Mouse (Mus musculus) CH12.LX (cell line): ENCODE results near the gene Rasd2. TPM values are rescaled to one million over a fixed set of nuclear protein-coding genes. Genes with fewer than 3 reads are reported as not detected.

ENCODE experiments used
- DNase-seq: peaks from one replicate; pipeline ENCODE4 v3.0.0-alpha.2; 2013; ENCODE audit errors: extremely low read depth
- H3K27ac ChIP-seq: 2 replicates; pipeline ENCODE4 v1.5.1; 2012; ENCODE audit warnings: low read depth, mild to moderate bottlenecking, control low read depth, moderate library complexity; ENCODE audit not compliant: insufficient read depth
- H3K27me3 ChIP-seq: replicated peaks from 2 replicates; pipeline ENCODE3; 2012; ENCODE audit warnings: inconsistent platforms
- H3K36me3 ChIP-seq, 2 experiments: replicated peaks in 1 of 2; 2 replicates each; pipeline versions ENCODE3 to v1.6.1; 2012; ENCODE audit warnings: inconsistent platforms in 1 of 2, low read length in 1 of 2, mild to moderate bottlenecking in 1 of 2, mixed read lengths in 1 of 2, moderate library complexity in 1 of 2; ENCODE audit not compliant: control insufficient read depth in 1 of 2, insufficient read depth in 1 of 2
- H3K4me1 ChIP-seq, 2 experiments: 2 replicates each; pipeline ENCODE4 v1.6.1; 2012; ENCODE audit warnings: inconsistent platforms in 1 of 2, moderate library complexity in 1 of 2; ENCODE audit not compliant: insufficient read depth in 2 of 2, control insufficient read depth in 1 of 2
- H3K4me2 ChIP-seq: 2 replicates; pipeline ENCODE4 v1.6.1; 2012; ENCODE audit warnings: low read depth, mild to moderate bottlenecking, control low read depth; ENCODE audit not compliant: poor library complexity, insufficient read depth, severe bottlenecking
- H3K4me3 ChIP-seq, 3 experiments: fragments of 150-350 bp in 1 of 3; sonication (generic) in 1 of 3; replicated peaks in 1 of 3; 2 replicates each; pipeline versions ENCODE3 to v1.5.1; 2011 to 2012; ENCODE audit warnings: low read depth in 2 of 3, low read length in 2 of 3, mild to moderate bottlenecking in 2 of 3, moderate library complexity in 2 of 3, control low read depth in 1 of 3, improper control_type of control experiment in 1 of 3, inconsistent platforms in 1 of 3, mixed read lengths in 1 of 3; ENCODE audit not compliant: poor library complexity in 1 of 3
- H3K79me2 ChIP-seq: replicated peaks from 2 replicates; pipeline ENCODE4 v1.6.1; 2012; ENCODE audit warnings: mild to moderate bottlenecking, moderate library complexity; ENCODE audit not compliant: control insufficient read depth, poor library complexity, insufficient read depth, severe bottlenecking; ENCODE audit errors: extremely low read depth
- H3K9ac ChIP-seq: 2 replicates; pipeline ENCODE4 v1.6.1; 2012; ENCODE audit warnings: low read depth, mild to moderate bottlenecking, control low read depth, moderate library complexity; ENCODE audit not compliant: insufficient read depth
- H3K9me3 ChIP-seq: replicated peaks from 2 replicates; pipeline ENCODE3; 2012; ENCODE audit warnings: low read length, inconsistent platforms, mixed read lengths
- EP300 ChIP-seq: IDR thresholded peaks from 2 replicates; pipeline ENCODE4 v1.6.1; 2011; ENCODE audit warnings: low read length, improper control_type of control experiment
- GABPA ChIP-seq: IDR thresholded peaks from 2 replicates; pipeline ENCODE4 v1.6.1; 2012; ENCODE audit warnings: low read depth, low read length, improper control_type of control experiment, inconsistent platforms; ENCODE audit not compliant: insufficient replicate concordance
- HCFC1 ChIP-seq: IDR thresholded peaks from 2 replicates; pipeline ENCODE4 v1.6.1; 2012; ENCODE audit warnings: low read depth, mild to moderate bottlenecking, inconsistent platforms, low read length, improper control_type of control experiment
- KAT2A ChIP-seq: IDR thresholded peaks from 2 replicates; pipeline ENCODE4 v1.6.1; 2012; ENCODE audit warnings: low read length, improper control_type of control experiment, inconsistent platforms; ENCODE audit not compliant: insufficient replicate concordance
- MAFK ChIP-seq: IDR thresholded peaks from 2 replicates; pipeline ENCODE4 v1.6.1; 2011; ENCODE audit warnings: low read length, improper control_type of control experiment; ENCODE audit not compliant: insufficient replicate concordance
- MAZ ChIP-seq: IDR thresholded peaks from 2 replicates; pipeline ENCODE4 v1.6.1; 2012; ENCODE audit warnings: low read depth, mild to moderate bottlenecking, inconsistent platforms, low read length, improper control_type of control experiment, moderate library complexity
- MEF2A ChIP-seq: IDR thresholded peaks from 2 replicates; pipeline ENCODE4 v1.6.1; 2014; ENCODE audit warnings: low read depth, mild to moderate bottlenecking, inconsistent platforms, low read length, improper control_type of control experiment, borderline replicate concordance
- MXI1 ChIP-seq: IDR thresholded peaks from 2 replicates; pipeline ENCODE4 v1.6.1; 2011; ENCODE audit warnings: mild to moderate bottlenecking, low read depth, low read length, improper control_type of control experiment
- MYC ChIP-seq: IDR thresholded peaks from 2 replicates; pipeline ENCODE4 v1.6.1; 2011; ENCODE audit warnings: low read depth, mild to moderate bottlenecking, improper control_type of control experiment, low read length
- RAD21 ChIP-seq: IDR thresholded peaks from 2 replicates; pipeline ENCODE4 v1.6.1; 2011; ENCODE audit warnings: low read depth, mild to moderate bottlenecking, low read length, improper control_type of control experiment, moderate library complexity
- RCOR1 ChIP-seq: conservative IDR thresholded peaks from 2 replicates; pipeline ENCODE4 v1.6.1; 2012; ENCODE audit warnings: low read depth, mild to moderate bottlenecking, inconsistent platforms, low read length, improper control_type of control experiment
- SIN3A ChIP-seq: IDR thresholded peaks from 2 replicates; pipeline ENCODE4 v1.6.1; 2012; ENCODE audit warnings: low read length, improper control_type of control experiment, inconsistent platforms
- TBP ChIP-seq: conservative IDR thresholded peaks from 2 replicates; pipeline ENCODE4 v1.6.1; 2011; ENCODE audit warnings: low read depth, low read length, improper control_type of control experiment
- USF2 ChIP-seq: conservative IDR thresholded peaks from 2 replicates; pipeline ENCODE4 v1.6.1; 2011; ENCODE audit warnings: low read depth, low read length, improper control_type of control experiment
- ZNF384 ChIP-seq: IDR thresholded peaks from 2 replicates; pipeline ENCODE4 v1.6.1; 2012; ENCODE audit warnings: low read depth, low read length, improper control_type of control experiment, inconsistent platforms
- dilution Hi-C: fragments of 300-500 bp; cut with MboI; formaldehyde crosslinking; loops from 2 replicates; pipeline ENCODE4 v1.14.3; 2020; ENCODE audit warnings: low sequenced_read_pairs; ENCODE audit not compliant: extremely low pct_unique_long_range_greater_than_20kb, extremely low pct_ligation_motif_present
- in situ Hi-C: fragments of 300-500 bp; cut with MboI; formaldehyde crosslinking; loops from 3 replicates; pipeline ENCODE4 v1.14.3; 2019; ENCODE audit warnings: low sequenced_read_pairs, low pct_ligation_motif_present, low pct_unique_long_range_greater_than_20kb, mixed read lengths
- polyA plus RNA-seq: library from polyadenylated mRNA; unstranded; fragments of >175 nt; gene quantifications from 2 replicates; pipeline ENCODE4 v1.2.1, GENCODE M21; 2012; ENCODE audit warnings: low read depth; ENCODE audit not compliant: insufficient read length
- total RNA-seq, 2 experiments: library from RNA; depleted of rRNA; stranded (reverse); fragments of 300-350 nt in 1 of 2; fragments of >200 nt in 1 of 2; gene quantifications; 2 replicates each; pipeline ENCODE4 v1.2.3; 2012 to 2014

Rasd2 gene
- total and polyA plus RNA-seq, 3 experiments, result not detected

DNA sequence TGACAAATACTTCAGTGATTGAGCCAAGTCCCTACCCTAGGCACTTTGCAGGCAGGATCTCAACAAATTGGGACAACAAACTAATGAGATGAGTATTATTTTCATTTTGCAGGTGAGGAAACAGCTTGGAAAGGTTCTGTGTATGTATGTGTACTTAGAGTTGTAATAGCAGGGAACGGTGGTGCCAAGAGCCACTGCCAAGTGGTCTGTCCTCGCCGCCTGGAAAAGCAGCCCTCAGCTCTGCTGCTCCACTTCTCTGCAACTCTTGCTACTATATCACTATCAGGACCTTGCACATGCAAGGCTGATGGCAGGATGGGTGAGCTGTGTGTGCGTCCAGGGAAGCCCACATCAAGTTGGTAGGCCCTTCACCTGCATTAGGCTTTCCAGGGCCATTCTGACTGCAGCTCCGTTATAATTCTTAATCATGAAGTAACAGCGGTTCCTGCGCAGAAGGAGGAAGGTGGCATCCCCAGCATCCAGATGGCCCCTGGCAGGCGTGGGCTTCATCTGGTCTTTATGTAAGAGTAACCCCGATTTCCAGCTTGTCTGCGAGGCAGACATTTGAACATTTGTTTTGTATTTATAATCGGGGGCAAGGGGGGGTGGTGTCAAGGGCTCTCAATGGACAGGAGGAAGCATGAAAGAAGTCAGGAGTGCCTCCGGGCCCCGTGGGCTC is 9.4 kb upstream of the Rasd2 start:
- in situ Hi-C loops (no loop called here), dilution Hi-C loops (no loop called here)
- H3K79me2 ChIP-seq, result no peaks in the 10 kb centered on the region
- H3K27ac ChIP-seq, result no peak overlapping the region
- no peaks in the 10 kb centered on the region for H3K9me3 ChIP-seq
- no peak overlapping the region for H3K9ac ChIP-seq
- H3K27me3 ChIP-seq, result peaks cover 30% of the 10 kb centered on the region
- TF ChIP-seq MAFK, result no peak
- TF ChIP-seq MAZ, result no peak
- TF ChIP-seq MYC, result no peak
- no peak for TF ChIP-seq SIN3A
- no peak for TF ChIP-seq RCOR1
- no peak for TF ChIP-seq EP300
- TF ChIP-seq KAT2A, result no peak
- TF ChIP-seq USF2, result no peak
- no peak for TF ChIP-seq TBP
- no peak for TF ChIP-seq RAD21
- TF ChIP-seq HCFC1, result no peak
- no peak for TF ChIP-seq MXI1
- no peak overlapping the region for H3K4me3 ChIP-seq
- peaks cover 0 to 11% of the 10 kb centered on the region in 2 experiments; a peak in 2 of 4 replicates for H3K4me1 ChIP-seq
- H3K4me2 ChIP-seq, result no peak overlapping the region
- no peak for DNase-seq
- no peaks in the 10 kb centered on the region for H3K36me3 ChIP-seq

GRCm38 (mm10) chr8:75211461-75211860 is 2.3 kb upstream of the Rasd2 start:
- no peak overlapping the region for H3K27ac ChIP-seq
- H3K4me1 ChIP-seq, result peaks cover 3% of the 10 kb centered on the region in 2 experiments; a peak in 2 of 4 replicates
- dilution Hi-C loops, result no loop called here
- no peaks in the 10 kb centered on the region for H3K36me3 ChIP-seq
- no peak overlapping the region for H3K9ac ChIP-seq
- H3K79me2 ChIP-seq, result no peaks in the 10 kb centered on the region
- H3K27me3 ChIP-seq, result peaks cover 42% of the 10 kb centered on the region
- peaks cover 10% of the 10 kb centered on the region for H3K9me3 ChIP-seq
- TF ChIP-seq USF2 (no peak), MEF2A (no peak), SIN3A (no peak), GABPA (no peak), MAZ (no peak), MAFK (no peak), ZNF384 (no peak)
- H3K4me3 ChIP-seq, result no peak overlapping the region
- DNase-seq, result no peak
- in situ Hi-C loops, result no loop called here
- H3K4me2 ChIP-seq, result no peak overlapping the region
